Mouse (Mus musculus): ENCODE data around the gene Wdr63. TPM values are rescaled to one million over a fixed set of nuclear protein-coding genes. Genes with fewer than 3 reads are reported as not detected.

The Wdr63 gene
- polyA plus RNA-seq, 1 experiment, result not detected

DNA sequence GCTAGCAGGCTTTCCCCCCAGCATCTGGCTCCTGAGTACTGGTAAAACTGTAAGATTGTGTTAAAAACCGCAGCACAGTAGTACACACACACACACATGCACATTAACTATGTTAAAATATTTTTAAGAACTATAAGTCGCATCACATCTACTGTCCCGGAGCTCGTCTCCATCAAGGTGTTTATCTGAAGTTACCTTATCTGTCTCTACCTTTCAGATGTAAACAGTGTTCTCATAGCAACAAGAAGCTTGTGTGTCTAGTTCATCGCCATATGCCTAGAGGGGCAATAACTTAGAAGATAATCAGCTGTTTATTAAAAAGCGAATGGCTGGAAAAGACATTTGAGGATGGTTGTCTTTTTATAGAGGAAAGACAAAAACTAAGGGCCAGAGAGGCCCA lies 82.4 kb downstream of the Wdr63 start:
- peaks cover 4% of the 10 kb centered on the region for H3K4me1 ChIP-seq
- no peak overlapping the region for H3K4me3 ChIP-seq (replicated peaks)
- H3K27me3 ChIP-seq (replicated peaks), result peaks cover 1% of the 10 kb centered on the region
- peaks cover 13% of the 10 kb centered on the region for H3K9me3 ChIP-seq
- H3K36me3 ChIP-seq (replicated peaks; ENCODE audit: low read length), result peaks cover 7% of the 10 kb centered on the region
- no peak for TF ChIP-seq FLI1 (IDR thresholded peaks at IDR 0.05; ENCODE audit: low read length)
- TF ChIP-seq GATA1 (IDR thresholded peaks at IDR 0.05; ENCODE audit: borderline replicate concordance, low read length), result no peak

GRCm38 (mm10) chr3:146024746-146025145 lies 83.2 kb downstream of the Wdr63 start:
- Histone ChIP-seq H3K27me3 (replicated peaks) (no peaks in the 10 kb centered on the region), H3K9me3 (peaks cover 13% of the 10 kb centered on the region), H3K36me3 (replicated peaks; ENCODE audit: low read length) (peaks cover 9% of the 10 kb centered on the region), H3K4me1 (no peaks in the 10 kb centered on the region), H3K4me3 (replicated peaks) (no peak overlapping the region)
- no peak for TF ChIP-seq GATA1 (IDR thresholded peaks at IDR 0.05; ENCODE audit: borderline replicate concordance, low read length)
- no peak for TF ChIP-seq FLI1 (IDR thresholded peaks at IDR 0.05; ENCODE audit: low read length)

DNA sequence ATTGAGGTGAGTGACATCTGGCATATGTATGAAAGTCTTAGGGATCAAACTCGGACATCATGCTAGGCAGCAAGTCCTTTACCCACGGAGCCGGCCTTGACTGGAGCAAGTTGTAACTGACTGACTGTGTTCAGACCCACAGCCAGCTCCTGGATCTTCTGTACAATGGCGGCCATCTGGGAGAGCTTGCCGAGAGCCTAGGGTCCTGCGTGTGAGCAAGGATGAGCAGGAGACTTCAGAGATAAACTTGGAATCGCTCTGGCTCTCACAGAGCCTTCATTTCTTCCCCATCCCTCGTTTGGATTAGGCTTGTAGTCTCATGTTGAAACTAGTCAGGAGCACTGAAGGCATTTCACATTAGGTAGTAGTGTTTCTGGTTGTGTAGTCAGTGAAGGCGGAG lies 85.7 kb downstream of the Wdr63 start:
- no peaks in the 10 kb centered on the region for H3K27me3 ChIP-seq (replicated peaks)
- H3K9me3 ChIP-seq, result peaks cover 9% of the 10 kb centered on the region
- no peak overlapping the region for H3K4me3 ChIP-seq (replicated peaks)
- TF ChIP-seq GATA1 (IDR thresholded peaks at IDR 0.05; ENCODE audit: borderline replicate concordance, low read length) (no peak), FLI1 (IDR thresholded peaks at IDR 0.05; ENCODE audit: low read length) (no peak)
- no peaks in the 10 kb centered on the region for H3K4me1 ChIP-seq
- peaks cover 20% of the 10 kb centered on the region for H3K36me3 ChIP-seq (replicated peaks; ENCODE audit: low read length)

DNA sequence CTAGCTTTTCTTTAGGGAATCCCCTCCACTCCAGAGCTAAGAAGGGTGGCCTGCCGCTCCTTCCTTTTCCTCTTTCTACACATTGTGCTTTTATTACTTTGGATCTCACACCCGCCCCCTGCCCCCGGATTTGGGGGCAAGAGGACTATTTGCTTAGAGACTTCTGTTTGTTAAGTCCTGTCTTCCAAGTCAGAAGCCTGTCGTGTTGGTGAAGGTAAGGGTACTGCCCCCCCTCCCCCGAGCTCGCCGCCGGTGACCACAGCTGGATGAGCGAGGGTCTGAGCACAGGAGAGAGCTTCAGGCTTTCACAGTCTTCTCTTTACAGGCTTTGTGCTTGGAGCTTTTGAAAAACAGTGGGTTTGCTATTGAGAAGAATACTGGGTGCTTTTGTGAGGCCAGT lies 90.4 kb downstream of the Wdr63 start:
- no peaks in the 10 kb centered on the region for H3K4me1 ChIP-seq
- TF ChIP-seq FLI1 (IDR thresholded peaks at IDR 0.05; ENCODE audit: low read length) (no peak), GATA1 (IDR thresholded peaks at IDR 0.05; ENCODE audit: borderline replicate concordance, low read length) (no peak)
- peaks cover 52% of the 10 kb centered on the region for H3K36me3 ChIP-seq (replicated peaks; ENCODE audit: low read length)
- no peak overlapping the region for H3K4me3 ChIP-seq (replicated peaks)
- H3K27me3 ChIP-seq (replicated peaks), result no peaks in the 10 kb centered on the region
- 0 out of 2 replicates have a peak, but pooled peaks cover 4% of the 10 kb centered on the region for H3K9me3 ChIP-seq

DNA sequence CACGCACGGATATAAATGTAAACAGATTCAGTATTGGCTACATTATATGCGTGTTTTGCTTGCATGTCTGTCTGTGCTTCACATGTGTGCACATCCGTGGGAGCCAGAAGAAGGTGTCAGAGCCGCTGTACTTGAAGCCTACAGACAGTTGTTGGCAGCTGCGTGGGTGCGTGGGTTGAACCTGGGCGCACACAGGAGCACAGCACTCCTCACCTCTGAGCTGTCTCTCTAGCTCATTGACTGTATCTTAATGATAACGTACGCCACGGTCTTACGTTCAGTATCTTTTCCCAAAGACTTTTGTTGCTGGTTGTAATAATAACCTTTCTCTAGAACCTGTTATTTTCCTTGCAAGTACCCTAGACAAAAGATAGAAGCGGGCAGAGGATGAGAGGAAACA lies 91.0 kb downstream of the Wdr63 start:
- TF ChIP-seq FLI1 (IDR thresholded peaks at IDR 0.05; ENCODE audit: low read length) (no peak), GATA1 (IDR thresholded peaks at IDR 0.05; ENCODE audit: borderline replicate concordance, low read length) (no peak)

DNA sequence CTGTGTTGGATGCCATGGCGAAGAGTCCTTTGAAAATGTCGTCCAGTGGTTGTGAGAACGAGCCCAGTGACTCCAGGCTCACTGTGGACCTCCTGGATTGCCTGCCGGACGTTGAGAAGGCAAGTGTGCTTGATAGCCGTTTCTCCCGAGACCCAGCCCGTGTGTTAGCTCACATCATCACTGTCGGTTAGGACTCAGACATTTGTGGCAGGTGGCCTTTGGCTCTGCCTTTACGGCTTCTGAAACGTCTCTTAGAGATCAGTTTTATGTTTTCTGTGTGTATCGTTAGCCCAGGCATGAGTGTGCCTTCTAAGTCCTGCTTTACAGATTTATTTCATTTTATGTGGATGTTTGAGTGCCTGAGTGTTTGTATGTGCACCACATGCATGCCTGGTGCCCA lies 93.6 kb downstream of the Wdr63 start:
- Histone ChIP-seq H3K36me3 (replicated peaks; ENCODE audit: low read length) (peaks cover 45% of the 10 kb centered on the region), H3K9me3 (0 out of 2 replicates have a peak, but pooled peaks cover 4% of the 10 kb centered on the region), H3K4me3 (replicated peaks) (no peak overlapping the region), H3K4me1 (no peaks in the 10 kb centered on the region), H3K27me3 (replicated peaks) (peaks cover 3% of the 10 kb centered on the region)
- no peak for TF ChIP-seq FLI1 (IDR thresholded peaks at IDR 0.05; ENCODE audit: low read length)
- no peak for TF ChIP-seq GATA1 (IDR thresholded peaks at IDR 0.05; ENCODE audit: borderline replicate concordance, low read length)

More for the DNA sequence above, 91.0 kb downstream of the Wdr63 start:
- Histone ChIP-seq H3K9me3 (0 out of 2 replicates have a peak, but pooled peaks cover 4% of the 10 kb centered on the region), H3K27me3 (replicated peaks) (no peaks in the 10 kb centered on the region), H3K4me1 (no peaks in the 10 kb centered on the region), H3K4me3 (replicated peaks) (no peak overlapping the region), H3K36me3 (replicated peaks; ENCODE audit: low read length) (peaks cover 49% of the 10 kb centered on the region)

DNA sequence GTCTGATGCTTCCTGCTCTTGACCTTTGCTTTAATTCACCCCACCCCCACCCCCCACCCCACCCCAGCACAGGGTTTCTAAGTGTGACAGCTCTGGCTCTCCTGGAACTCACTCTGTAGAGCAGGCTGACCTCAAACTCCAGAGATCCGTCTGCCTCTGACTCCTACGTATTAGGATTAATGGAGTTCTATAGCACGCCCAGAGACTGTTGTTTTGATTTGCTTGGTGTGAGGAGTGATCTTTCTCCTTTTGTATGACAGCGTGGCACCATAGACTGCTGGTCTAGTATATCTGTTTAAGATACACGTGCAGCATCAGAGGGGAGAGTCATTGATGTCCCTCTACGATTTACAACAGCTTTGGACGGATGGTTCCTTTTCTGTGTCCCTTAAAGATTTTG lies 94.4 kb downstream of the Wdr63 start:
- TF ChIP-seq GATA1 (IDR thresholded peaks at IDR 0.05; ENCODE audit: borderline replicate concordance, low read length), result no peak
- TF ChIP-seq FLI1 (IDR thresholded peaks at IDR 0.05; ENCODE audit: low read length), result no peak
- Histone ChIP-seq H3K9me3 (0 out of 2 replicates have a peak, but pooled peaks cover 4% of the 10 kb centered on the region), H3K4me1 (no peaks in the 10 kb centered on the region), H3K4me3 (replicated peaks) (no peak overlapping the region), H3K27me3 (replicated peaks) (peaks cover 3% of the 10 kb centered on the region), H3K36me3 (replicated peaks; ENCODE audit: low read length) (peaks cover 45% of the 10 kb centered on the region)

DNA sequence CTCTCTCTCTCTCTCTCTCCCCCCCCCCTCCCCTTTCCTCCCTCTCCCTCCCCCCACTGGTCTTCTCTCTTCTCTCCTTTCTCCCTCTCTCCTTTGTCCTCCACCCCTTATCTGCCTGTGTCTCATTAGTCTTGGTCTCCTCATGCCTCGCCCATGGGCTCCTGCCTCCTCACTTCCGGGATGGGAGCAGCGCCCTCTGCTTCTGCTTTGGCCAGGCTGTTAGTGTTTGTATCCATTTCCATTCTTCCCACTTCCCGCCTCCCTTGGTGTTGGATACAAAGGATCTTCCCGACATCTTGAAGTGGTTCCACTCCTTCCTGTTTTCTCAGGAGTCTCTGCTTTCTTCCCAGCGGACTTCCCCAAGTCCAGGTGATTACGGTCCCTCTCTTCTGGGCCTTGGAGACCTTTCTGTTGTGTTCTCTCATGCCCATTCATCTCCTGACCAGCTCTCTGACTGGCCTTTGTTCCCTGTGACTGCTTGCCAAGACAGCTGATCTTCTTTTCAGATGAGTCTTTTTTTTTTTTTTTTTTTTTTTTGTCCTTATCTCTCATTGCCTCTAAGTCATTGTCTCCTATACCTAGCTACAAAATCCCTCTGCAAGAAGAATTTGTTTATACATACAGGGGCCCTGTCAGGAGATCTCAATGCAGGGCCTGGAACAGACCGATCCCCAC lies 96.2 kb downstream of the Wdr63 start:
- no peaks in the 10 kb centered on the region for H3K4me1 ChIP-seq
- H3K9me3 ChIP-seq, result 0 out of 2 replicates have a peak, but pooled peaks cover 4% of the 10 kb centered on the region
- H3K4me3 ChIP-seq (replicated peaks), result no peak overlapping the region
- H3K27me3 ChIP-seq (replicated peaks), result peaks cover 3% of the 10 kb centered on the region
- peaks cover 50% of the 10 kb centered on the region for H3K36me3 ChIP-seq (replicated peaks; ENCODE audit: low read length)
- no peak for TF ChIP-seq GATA1 (IDR thresholded peaks at IDR 0.05; ENCODE audit: borderline replicate concordance, low read length)
- TF ChIP-seq FLI1 (IDR thresholded peaks at IDR 0.05; ENCODE audit: low read length), result no peak

DNA sequence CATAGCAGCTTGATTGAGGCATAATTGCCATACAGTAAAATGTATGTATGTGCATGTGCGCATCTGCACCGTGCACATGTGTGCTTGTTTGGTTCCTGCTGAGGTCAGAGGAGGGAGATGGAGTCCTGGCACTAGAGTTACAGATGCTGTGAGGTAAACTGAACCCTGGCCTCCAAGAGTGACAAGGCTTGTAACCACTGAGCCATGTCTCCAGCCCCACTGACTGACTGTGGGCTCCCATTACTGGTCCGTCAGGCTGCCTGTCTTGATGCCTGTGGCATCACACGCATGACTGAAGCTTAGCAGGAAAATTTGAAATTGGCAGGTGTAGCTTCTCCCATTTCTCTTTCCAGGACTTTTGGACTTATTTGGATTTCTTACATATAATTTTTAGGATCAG lies 97.2 kb downstream of the Wdr63 start:
- H3K36me3 ChIP-seq (replicated peaks; ENCODE audit: low read length), result peaks cover 44% of the 10 kb centered on the region
- H3K27me3 ChIP-seq (replicated peaks), result peaks cover 3% of the 10 kb centered on the region
- TF ChIP-seq GATA1 (IDR thresholded peaks at IDR 0.05; ENCODE audit: borderline replicate concordance, low read length), result no peak
- TF ChIP-seq FLI1 (IDR thresholded peaks at IDR 0.05; ENCODE audit: low read length), result no peak
- H3K4me1 ChIP-seq, result no peaks in the 10 kb centered on the region
- no peak overlapping the region for H3K4me3 ChIP-seq (replicated peaks)
- 0 out of 2 replicates have a peak, but pooled peaks cover 4% of the 10 kb centered on the region for H3K9me3 ChIP-seq

GRCm38 (mm10) chr3:146009859-146010645 lies 97.9 kb downstream of the Wdr63 start:
- Histone ChIP-seq H3K27me3 (replicated peaks) (peaks cover 3% of the 10 kb centered on the region), H3K9me3 (0 out of 2 replicates have a peak, but pooled peaks cover 4% of the 10 kb centered on the region), H3K36me3 (replicated peaks; ENCODE audit: low read length) (peaks cover 38% of the 10 kb centered on the region), H3K4me1 (no peaks in the 10 kb centered on the region), H3K4me3 (replicated peaks) (no peak overlapping the region)
- no peak for TF ChIP-seq FLI1 (IDR thresholded peaks at IDR 0.05; ENCODE audit: low read length)
